Mouse (Mus musculus) kidney, postnatal 25 days (tissue): ENCODE results near the gene Irx4.

Experiments used
- DNase-seq, 2 experiments: peaks; one replicate each; pipeline ENCODE4 v3.0.0; 2021; ENCODE audit warnings: mixed read lengths in 2 of 2

Gene Irx4

GRCm38 (mm10) chr13:73260354-73261035 is at the start of gene Irx4:
Irx4 (plus strand) TSS chr13:73260479.
- DNase-seq, result no peak

GRCm38 (mm10) chr13:73214301-73214700 is 46.0 kb upstream of the Irx4 start:
- DNase-seq, result no peak

GRCm38 (mm10) chr13:73236461-73236860 is 23.8 kb upstream of the Irx4 start:
- no peak for DNase-seq

GRCm38 (mm10) chr13:73239191-73239746 is 21.0 kb upstream of the Irx4 start:
- DNase-seq, result no peak

- no peak for DNase-seq
These were observed 17.7 kb upstream of the Irx4 start for GRCm38 (mm10) chr13:73242556-73242955.

- peak in 1 of 2 experiments; percentile 6 for DNase-seq
These were observed 13.3 kb upstream of the Irx4 start for GRCm38 (mm10) chr13:73246961-73247360.

GRCm38 (mm10) chr13:73251222-73251621 is 9.1 kb upstream of the Irx4 start:
- peak; percentile 24 to 42 for DNase-seq

GRCm38 (mm10) chr13:73252022-73252421 is 8.3 kb upstream of the Irx4 start:
- peak in 1 of 2 experiments; percentile 19 for DNase-seq

- DNase-seq, result no peak
These were observed 1.9 kb upstream of the Irx4 start for GRCm38 (mm10) chr13:73258415-73258814.

- no peak for DNase-seq
These were observed 514 bp upstream of the Irx4 start for GRCm38 (mm10) chr13:73259577-73260353.

- no peak for DNase-seq
These were observed 904 bp downstream of the Irx4 start for GRCm38 (mm10) chr13:73261036-73261730.

GRCm38 (mm10) chr13:73261881-73262280 is 1.6 kb downstream of the Irx4 start:
- DNase-seq, result no peak

- no peak for DNase-seq
These were observed 2.3 kb downstream of the Irx4 start for GRCm38 (mm10) chr13:73262336-73263127.

GRCm38 (mm10) chr13:73263128-73263971 is 3.1 kb downstream of the Irx4 start:
- DNase-seq, result peak; percentile 51 to 66

- no peak for DNase-seq
These were observed 4.0 kb downstream of the Irx4 start for GRCm38 (mm10) chr13:73264166-73264735.

GRCm38 (mm10) chr13:73264831-73265230 is 4.6 kb downstream of the Irx4 start:
- DNase-seq, result no peak

- DNase-seq, result peak; percentile 15 to 46
These were observed 5.2 kb downstream of the Irx4 start for GRCm38 (mm10) chr13:73265442-73265841.

- no peak for DNase-seq
These were observed 7.3 kb downstream of the Irx4 start for GRCm38 (mm10) chr13:73267551-73267950.

GRCm38 (mm10) chr13:73268702-73269101 is 8.4 kb downstream of the Irx4 start:
- DNase-seq, result no peak

GRCm38 (mm10) chr13:73269251-73269650 is 9.0 kb downstream of the Irx4 start:
- DNase-seq, result no peak

- DNase-seq, result no peak
These were observed 9.6 kb downstream of the Irx4 start for GRCm38 (mm10) chr13:73269891-73270290.
